Mouse (Mus musculus): Measurements from ENCODE around the gene Casp9.

DNA sequence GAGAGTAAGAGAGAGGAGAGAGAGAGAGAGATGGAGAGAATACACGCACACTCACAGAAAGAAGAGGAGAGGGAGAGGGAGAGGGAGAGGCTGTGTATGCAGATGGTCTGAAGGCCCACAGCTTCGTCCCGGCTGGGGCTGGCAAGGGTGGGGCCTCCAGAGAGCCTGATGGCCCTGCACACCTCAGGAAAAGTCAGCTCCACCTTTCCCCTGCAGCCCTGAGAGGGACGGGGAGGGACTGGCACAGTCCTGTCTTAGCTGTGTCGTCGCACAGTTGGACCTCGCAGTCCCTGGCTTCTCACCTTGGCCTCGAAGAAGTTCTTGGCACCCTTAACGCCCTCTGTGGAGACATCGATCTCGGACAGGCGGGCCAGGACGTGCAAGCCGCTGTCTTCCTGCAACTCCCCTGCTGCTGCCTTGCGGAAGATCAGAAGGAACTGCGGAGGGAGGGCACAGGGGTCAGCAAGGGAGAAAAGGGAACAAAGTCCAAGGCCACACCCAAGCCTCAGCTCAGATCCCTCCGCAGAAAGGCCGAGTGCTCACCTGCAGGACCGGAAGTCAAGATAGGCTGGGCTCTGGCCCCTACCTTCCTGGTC, 66.9 kb downstream of the Casp9 start:
- no peak for TF ChIP-seq SRF (IDR thresholded peaks at IDR 0.05; ENCODE audit: control insufficient read depth, insufficient read length, low read depth)
- TF ChIP-seq MYOD1 (IDR thresholded peaks at IDR 0.05; ENCODE audit: control insufficient read depth in 1 of 3, insufficient read length in 2 of 3, low read depth in 2 of 3): no peak
- TF ChIP-seq POLR2A (IDR thresholded peaks at IDR 0.05; ENCODE audit: insufficient read length, low read depth): no peak
- TF ChIP-seq CEBPB (IDR thresholded peaks at IDR 0.05; ENCODE audit: insufficient read depth, poor library complexity, severe bottlenecking): no peak
- no peak for TF ChIP-seq E2F4 (IDR thresholded peaks at IDR 0.05; ENCODE audit: insufficient read depth)
- TF ChIP-seq TCF12 (IDR thresholded peaks at IDR 0.05; ENCODE audit: insufficient read depth, poor library complexity, severe bottlenecking): no peak
- TF ChIP-seq REST (IDR thresholded peaks at IDR 0.05; ENCODE audit: insufficient read depth, insufficient read length): no peak
- TF ChIP-seq POLR2AphosphoS2 (IDR thresholded peaks at IDR 0.05; ENCODE audit: insufficient read length, low read depth): no peak
- TF ChIP-seq MYOG (IDR thresholded peaks at IDR 0.05; ENCODE audit: control insufficient read depth in 1 of 3, insufficient read depth in 1 of 3, insufficient read length in 2 of 3, low read depth in 2 of 3): no peak
- TF ChIP-seq MAX (IDR thresholded peaks at IDR 0.05; ENCODE audit: low read depth): no peak
- TF ChIP-seq USF1 (IDR thresholded peaks at IDR 0.05; ENCODE audit: low read depth): no peak
